Mouse (Mus musculus): ENCODE results near the gene Zfp335. TPM values are rescaled to one million over a fixed set of nuclear protein-coding genes. Genes with fewer than 3 reads are reported as not detected.

Zfp335 gene
- polyA plus RNA-seq, 1 experiment from 2014 or later, result 12.1 TPM

DNA sequence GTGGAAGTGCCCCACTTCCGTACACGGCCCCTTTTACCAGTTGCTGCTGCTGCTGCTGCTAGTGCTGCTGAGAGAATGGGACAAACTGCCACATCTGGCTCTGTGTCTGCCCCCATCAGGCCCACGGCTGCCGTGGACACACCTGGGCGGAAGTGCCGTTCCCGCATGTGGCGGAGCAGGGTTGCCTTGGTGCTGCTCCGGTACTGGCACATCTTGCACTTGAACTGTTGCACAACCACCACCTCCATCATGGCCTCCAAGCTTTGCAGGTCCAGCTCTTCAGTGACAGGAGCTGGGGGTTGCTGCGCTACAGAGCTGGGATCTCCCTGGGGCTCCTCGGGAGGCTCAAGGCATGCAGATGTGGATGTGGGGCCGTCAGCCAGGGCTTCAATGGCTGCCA is 4.0 kb downstream of the Zfp335 start:
- H3K36me3 ChIP-seq (ENCODE audit: control insufficient read depth, insufficient read depth, low read length), result peaks cover 47% of the 10 kb centered on the region
- no peak overlapping the region for H3K27ac ChIP-seq (replicated peaks; ENCODE audit: low read depth, low read length)
- no peak for ATAC-seq (ENCODE audit: insufficient number of reproducible peaks, low FRiP score, low TSS enrichment, low read depth)
- H3K9me3 ChIP-seq (ENCODE audit: control insufficient read depth, low read length), result peaks cover 5% of the 10 kb centered on the region
- no peak overlapping the region for H3K4me3 ChIP-seq (ENCODE audit: low read depth, low read length)
- WGBS, result 94% methylated on average over 12 of the region's 12 CpGs
- DNase-seq (ENCODE audit: low spot score), result no peak
- H3K4me1 ChIP-seq (ENCODE audit: control insufficient read depth, insufficient read depth, low read length), result peaks cover 14% of the 10 kb centered on the region
- H3K4me2 ChIP-seq (ENCODE audit: low read depth, severe bottlenecking), result no peak overlapping the region
- no peaks in the 10 kb centered on the region for H3K27me3 ChIP-seq (ENCODE audit: control insufficient read depth, insufficient read depth, low read length)
- H3K9ac ChIP-seq (ENCODE audit: low read length), result no peak overlapping the region

- Histone ChIP-seq H3K4me1 (ENCODE audit: control insufficient read depth, insufficient read depth, low read length) (peaks cover 10% of the 10 kb centered on the region), H3K4me3 (ENCODE audit: low read depth, low read length) (no peak overlapping the region), H3K9me3 (ENCODE audit: control insufficient read depth, low read length) (peaks cover 5% of the 10 kb centered on the region), H3K36me3 (ENCODE audit: control insufficient read depth, insufficient read depth, low read length) (peaks cover 55% of the 10 kb centered on the region), H3K4me2 (ENCODE audit: low read depth, severe bottlenecking) (no peak overlapping the region), H3K9ac (ENCODE audit: low read length) (no peak overlapping the region), H3K27ac (replicated peaks; ENCODE audit: low read depth, low read length) (no peak overlapping the region), H3K27me3 (ENCODE audit: control insufficient read depth, insufficient read depth, low read length) (no peaks in the 10 kb centered on the region)
- no peak for DNase-seq (ENCODE audit: low spot score)
- no peak for ATAC-seq (ENCODE audit: insufficient number of reproducible peaks, low FRiP score, low TSS enrichment, low read depth)
- WGBS, result 98% methylated on average over 4 of the region's 4 CpGs
Observed at GRCm38 (mm10) chr2:164906071-164906470, 5.5 kb downstream of the Zfp335 start.

DNA sequence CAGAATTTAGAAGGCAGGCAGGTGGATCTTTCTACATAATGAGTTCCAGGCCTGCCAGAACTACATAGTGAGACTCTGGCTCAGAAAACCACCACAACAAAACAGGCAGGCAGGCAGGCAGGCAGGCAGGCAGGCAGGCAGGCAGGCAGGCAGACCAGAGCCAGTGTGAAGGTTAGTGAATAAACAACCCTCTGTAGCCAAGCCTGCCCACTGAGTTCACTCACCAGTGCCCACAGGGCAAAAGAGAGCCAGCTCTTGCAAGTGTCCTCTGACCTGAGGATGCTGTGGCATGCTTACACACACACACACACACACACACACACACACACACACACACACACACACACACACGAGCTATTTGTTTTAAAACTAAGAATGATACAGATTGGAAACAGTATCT is 8.1 kb downstream of the Zfp335 start:
- ATAC-seq (ENCODE audit: insufficient number of reproducible peaks, low FRiP score, low TSS enrichment, low read depth) (no peak), DNase-seq (ENCODE audit: low spot score) (no peak)
- H3K4me2 ChIP-seq (ENCODE audit: low read depth, severe bottlenecking), result no peak overlapping the region
- H3K27me3 ChIP-seq (ENCODE audit: control insufficient read depth, insufficient read depth, low read length), result no peaks in the 10 kb centered on the region
- H3K36me3 ChIP-seq (ENCODE audit: control insufficient read depth, insufficient read depth, low read length), result peaks cover 62% of the 10 kb centered on the region
- no peak overlapping the region for H3K9ac ChIP-seq (ENCODE audit: low read length)
- no peak overlapping the region for H3K4me3 ChIP-seq (ENCODE audit: low read depth, low read length)
- peaks cover 5% of the 10 kb centered on the region for H3K9me3 ChIP-seq (ENCODE audit: control insufficient read depth, low read length)
- H3K27ac ChIP-seq (replicated peaks; ENCODE audit: low read depth, low read length), result no peak overlapping the region
- no peaks in the 10 kb centered on the region for H3K4me1 ChIP-seq (ENCODE audit: control insufficient read depth, insufficient read depth, low read length)
- 100% methylated on average over 1 of the region's 1 CpGs for WGBS

- ATAC-seq (ENCODE audit: insufficient number of reproducible peaks, low FRiP score, low TSS enrichment, low read depth) (no peak), DNase-seq (ENCODE audit: low spot score) (no peak)
- Histone ChIP-seq H3K4me2 (ENCODE audit: low read depth, severe bottlenecking) (no peak overlapping the region), H3K9me3 (ENCODE audit: control insufficient read depth, low read length) (peaks cover 4% of the 10 kb centered on the region), H3K36me3 (ENCODE audit: control insufficient read depth, insufficient read depth, low read length) (peaks cover 52% of the 10 kb centered on the region), H3K4me1 (ENCODE audit: control insufficient read depth, insufficient read depth, low read length) (no peaks in the 10 kb centered on the region), H3K9ac (ENCODE audit: low read length) (no peak overlapping the region), H3K27me3 (ENCODE audit: control insufficient read depth, insufficient read depth, low read length) (no peaks in the 10 kb centered on the region), H3K4me3 (ENCODE audit: low read depth, low read length) (no peak overlapping the region), H3K27ac (replicated peaks; ENCODE audit: low read depth, low read length) (no peak overlapping the region)
- 91% methylated on average over 13 of the region's 13 CpGs for WGBS
Observed at GRCm38 (mm10) chr2:164901380-164901779, 10.2 kb downstream of the Zfp335 start.

DNA sequence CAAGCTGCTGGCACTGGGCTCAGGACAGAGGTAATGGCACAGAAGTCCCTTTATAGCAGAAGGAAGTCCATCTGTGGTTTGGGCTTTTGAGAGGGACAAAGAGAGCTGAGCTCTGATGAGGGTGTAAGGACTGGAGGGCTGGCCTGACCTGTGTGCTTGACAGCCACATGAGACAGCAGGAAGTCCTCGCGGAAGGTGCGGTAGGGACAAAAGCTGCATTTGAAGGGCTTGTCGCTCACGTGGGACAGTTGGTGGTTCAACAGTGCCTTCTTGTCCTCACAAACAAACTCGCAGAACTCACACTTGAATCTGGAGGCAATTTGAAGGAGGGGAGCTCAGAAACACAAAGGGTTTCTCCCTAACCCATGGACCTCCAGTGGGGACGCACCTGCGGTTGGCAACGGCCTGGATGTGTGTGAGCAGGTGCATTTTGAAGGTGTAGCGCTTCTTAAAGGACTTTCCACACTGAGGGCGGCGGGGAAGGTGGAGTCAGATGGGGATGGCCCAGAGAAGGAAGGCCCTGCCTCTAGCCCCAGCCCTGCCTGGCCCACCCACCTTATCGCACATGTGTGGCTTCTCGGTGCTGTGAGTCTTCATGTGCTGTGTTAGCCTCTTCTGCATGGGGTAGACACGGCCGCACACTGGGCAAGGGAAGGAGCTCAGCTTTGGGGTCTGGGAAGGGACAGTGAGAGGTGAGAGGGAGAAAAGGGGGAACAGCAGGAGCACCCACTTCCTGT is 11.7 kb downstream of the Zfp335 start:
- no peaks in the 10 kb centered on the region; the same call in 1 of the 2 replicates for H3K27me3 ChIP-seq (ENCODE audit: control insufficient read depth, insufficient read depth, low read length)
- H3K27ac ChIP-seq (replicated peaks; ENCODE audit: low read depth, low read length), result no peak overlapping the region
- peaks cover 46% of the 10 kb centered on the region for H3K36me3 ChIP-seq (ENCODE audit: control insufficient read depth, insufficient read depth, low read length)
- H3K9me3 ChIP-seq (ENCODE audit: control insufficient read depth, low read length), result no peaks in the 10 kb centered on the region
- no peak overlapping the region for H3K9ac ChIP-seq (ENCODE audit: low read length)
- H3K4me1 ChIP-seq (ENCODE audit: control insufficient read depth, insufficient read depth, low read length), result no peaks in the 10 kb centered on the region
- no peak for ATAC-seq (ENCODE audit: insufficient number of reproducible peaks, low FRiP score, low TSS enrichment, low read depth)
- DNase-seq (ENCODE audit: low spot score), result no peak
- no peak overlapping the region for H3K4me2 ChIP-seq (ENCODE audit: low read depth, severe bottlenecking)
- H3K4me3 ChIP-seq (ENCODE audit: low read depth, low read length), result no peak overlapping the region
- WGBS, result 92% methylated on average over 16 of the region's 16 CpGs

DNA sequence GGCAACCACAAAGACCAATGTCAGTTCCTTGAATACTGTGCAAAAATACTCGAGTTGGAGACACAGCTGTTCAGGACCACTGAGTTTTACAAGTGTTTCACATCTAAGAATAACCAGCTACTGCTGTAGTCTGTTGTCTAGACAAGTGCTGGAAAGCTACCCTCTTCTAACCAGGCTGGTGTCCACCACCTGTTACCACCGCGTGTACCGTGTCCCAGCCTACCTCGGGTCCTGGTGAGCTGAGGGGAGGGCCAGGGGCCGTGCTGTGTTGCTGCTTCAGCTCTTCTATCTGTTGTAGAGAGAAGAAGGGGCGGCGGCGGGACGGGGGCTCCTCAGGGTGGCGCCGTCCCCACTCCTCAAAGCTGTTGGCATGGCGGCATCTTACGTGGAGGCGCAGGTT is 12.5 kb downstream of the Zfp335 start:
- no peaks in the 10 kb centered on the region for H3K4me1 ChIP-seq (ENCODE audit: control insufficient read depth, insufficient read depth, low read length)
- no peaks in the 10 kb centered on the region; the same call in 1 of the 2 replicates for H3K27me3 ChIP-seq (ENCODE audit: control insufficient read depth, insufficient read depth, low read length)
- peaks cover 47% of the 10 kb centered on the region for H3K36me3 ChIP-seq (ENCODE audit: control insufficient read depth, insufficient read depth, low read length)
- ATAC-seq (ENCODE audit: insufficient number of reproducible peaks, low FRiP score, low TSS enrichment, low read depth) (no peak), DNase-seq (ENCODE audit: low spot score) (no peak)
- no peak overlapping the region for H3K4me2 ChIP-seq (ENCODE audit: low read depth, severe bottlenecking)
- H3K4me3 ChIP-seq (ENCODE audit: low read depth, low read length), result no peak overlapping the region
- WGBS, result 94% methylated on average over 15 of the region's 15 CpGs
- no peak overlapping the region for H3K9ac ChIP-seq (ENCODE audit: low read length)
- H3K9me3 ChIP-seq (ENCODE audit: control insufficient read depth, low read length), result no peaks in the 10 kb centered on the region
- no peak overlapping the region for H3K27ac ChIP-seq (replicated peaks; ENCODE audit: low read depth, low read length)

GRCm38 (mm10) chr2:164898008-164898407 is 13.5 kb downstream of the Zfp335 start:
- WGBS, result 98% methylated on average over 7 of the region's 7 CpGs
- no peak overlapping the region for H3K9ac ChIP-seq (ENCODE audit: low read length)
- DNase-seq (ENCODE audit: low spot score) (no peak), ATAC-seq (ENCODE audit: insufficient number of reproducible peaks, low FRiP score, low TSS enrichment, low read depth) (no peak)
- H3K27ac ChIP-seq (replicated peaks; ENCODE audit: low read depth, low read length), result no peak overlapping the region
- H3K9me3 ChIP-seq (ENCODE audit: control insufficient read depth, low read length), result no peaks in the 10 kb centered on the region
- H3K4me2 ChIP-seq (ENCODE audit: low read depth, severe bottlenecking), result no peak overlapping the region
- no peaks in the 10 kb centered on the region; the same call in 1 of the 2 replicates for H3K27me3 ChIP-seq (ENCODE audit: control insufficient read depth, insufficient read depth, low read length)
- H3K4me3 ChIP-seq (ENCODE audit: low read depth, low read length), result no peak overlapping the region
- H3K4me1 ChIP-seq (ENCODE audit: control insufficient read depth, insufficient read depth, low read length), result no peaks in the 10 kb centered on the region
- H3K36me3 ChIP-seq (ENCODE audit: control insufficient read depth, insufficient read depth, low read length), result peaks cover 51% of the 10 kb centered on the region

DNA sequence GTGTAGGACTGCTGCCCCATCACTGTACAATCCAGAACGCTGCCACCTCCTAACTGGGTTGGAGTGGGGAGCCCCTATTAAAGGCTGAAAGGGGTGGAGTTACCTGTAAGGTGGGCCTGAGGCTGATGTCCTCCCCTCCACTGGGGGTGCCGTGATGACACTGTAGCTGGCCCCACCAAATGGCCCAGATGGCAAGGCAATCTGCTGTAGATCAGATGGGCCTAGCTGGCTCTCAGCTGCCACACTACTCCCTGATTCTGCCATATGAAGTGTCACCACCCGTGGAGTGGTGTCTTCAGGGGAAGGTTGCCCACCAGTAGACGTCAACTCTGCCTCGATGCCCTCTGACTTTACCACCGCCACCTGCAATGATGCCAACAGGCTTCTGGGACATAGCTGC is 15.7 kb downstream of the Zfp335 start:
- no peak for DNase-seq (ENCODE audit: low spot score)
- H3K9ac ChIP-seq (ENCODE audit: low read length), result no peak overlapping the region
- WGBS, result 94% methylated on average over 6 of the region's 6 CpGs
- no peak overlapping the region for H3K4me3 ChIP-seq (ENCODE audit: low read depth, low read length)
- 0 out of 2 replicates have a peak, but pooled peaks have one; percentile 10 for ATAC-seq (ENCODE audit: insufficient number of reproducible peaks, low FRiP score, low TSS enrichment, low read depth)
- H3K4me1 ChIP-seq (ENCODE audit: control insufficient read depth, insufficient read depth, low read length), result no peaks in the 10 kb centered on the region
- H3K4me2 ChIP-seq (ENCODE audit: low read depth, severe bottlenecking), result no peak overlapping the region
- peaks cover 52% of the 10 kb centered on the region for H3K36me3 ChIP-seq (ENCODE audit: control insufficient read depth, insufficient read depth, low read length)
- no peak overlapping the region for H3K27ac ChIP-seq (replicated peaks; ENCODE audit: low read depth, low read length)
- H3K27me3 ChIP-seq (ENCODE audit: control insufficient read depth, insufficient read depth, low read length), result no peaks in the 10 kb centered on the region; the same call in 1 of the 2 replicates
- H3K9me3 ChIP-seq (ENCODE audit: control insufficient read depth, low read length), result no peaks in the 10 kb centered on the region

- Histone ChIP-seq H3K36me3 (ENCODE audit: control insufficient read depth, insufficient read depth, low read length) (peaks cover 54% of the 10 kb centered on the region), H3K27me3 (ENCODE audit: control insufficient read depth, insufficient read depth, low read length) (no peaks in the 10 kb centered on the region; the same call in 1 of the 2 replicates), H3K9me3 (ENCODE audit: control insufficient read depth, low read length) (no peaks in the 10 kb centered on the region), H3K27ac (replicated peaks; ENCODE audit: low read depth, low read length) (no peak overlapping the region), H3K9ac (ENCODE audit: low read length) (no peak overlapping the region), H3K4me1 (ENCODE audit: control insufficient read depth, insufficient read depth, low read length) (no peaks in the 10 kb centered on the region), H3K4me2 (ENCODE audit: low read depth, severe bottlenecking) (no peak overlapping the region), H3K4me3 (ENCODE audit: low read depth, low read length) (no peak overlapping the region)
- DNase-seq (ENCODE audit: low spot score) (no peak), ATAC-seq (ENCODE audit: insufficient number of reproducible peaks, low FRiP score, low TSS enrichment, low read depth) (no peak)
- WGBS, result 73% methylated on average over 1 of the region's 1 CpGs
Observed at GRCm38 (mm10) chr2:164894644-164895043, 16.9 kb downstream of the Zfp335 start.
